Mouse (Mus musculus): ENCODE results near the gene Ankmy1. TPM values are rescaled to one million over a fixed set of nuclear protein-coding genes. Genes with fewer than 3 reads are reported as not detected.

Gene Ankmy1
- polyA plus RNA-seq, 1 experiment from 2014 or later, result 0.10 TPM

DNA sequence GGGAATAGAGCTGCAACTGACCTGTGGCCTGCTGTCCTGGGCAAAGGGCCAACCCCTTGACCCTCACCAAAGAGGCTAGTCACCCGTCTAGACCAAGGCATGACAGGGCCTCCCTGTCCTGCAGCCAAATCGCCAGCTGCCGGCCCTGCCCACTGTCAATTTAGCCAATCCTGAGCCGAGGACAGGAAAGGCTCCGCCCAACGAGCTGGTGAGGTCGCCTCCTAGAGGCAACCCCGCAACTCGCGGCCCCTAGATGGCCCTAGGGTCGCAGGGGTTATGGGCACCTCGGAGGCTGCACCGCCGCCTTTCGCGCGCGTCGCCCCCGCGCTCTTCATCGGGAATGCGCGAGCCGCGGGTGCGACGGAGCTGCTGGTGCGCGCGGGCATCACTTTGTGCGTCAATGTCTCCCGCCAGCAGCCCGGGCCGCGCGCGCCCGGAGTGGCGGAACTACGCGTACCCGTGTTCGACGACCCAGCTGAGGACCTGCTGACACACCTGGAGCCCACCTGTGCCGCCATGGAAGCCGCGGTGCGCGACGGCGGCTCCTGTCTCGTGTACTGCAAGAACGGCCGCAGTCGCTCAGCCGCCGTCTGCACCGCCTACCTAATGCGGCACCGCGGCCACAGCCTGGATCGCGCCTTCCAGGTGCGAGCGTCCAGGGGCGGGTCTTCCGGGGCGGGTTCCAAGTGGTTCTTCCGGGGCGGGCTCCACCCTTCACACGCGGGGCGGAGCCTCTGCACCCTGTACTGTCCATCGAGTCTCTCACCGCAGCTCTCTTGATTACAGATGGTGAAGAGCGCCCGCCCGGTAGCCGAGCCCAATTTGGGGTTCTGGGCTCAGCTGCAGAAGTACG is 4.3 kb upstream of the Ankmy1 start, which contains the start of gene Dusp28:
TSS of gene Dusp28 (plus strand) at position 203 of the 853 bp plus-strand sequence.
- peak within 1 kb of the TSS; percentile 25 for H3K27ac ChIP-seq
- under 1% methylated on average over 81 of the region's 81 CpGs for WGBS (ENCODE audit: missing documents)
- peaks cover 23% of the 10 kb centered on the region for H3K79me2 ChIP-seq (ENCODE audit: inconsistent target)
- no peaks in the 10 kb centered on the region for H3K36me3 ChIP-seq (ENCODE audit: inconsistent target)
- peak within 1 kb of the TSS; percentile 40 for H3K4me3 ChIP-seq (ENCODE audit: inconsistent target)

- H3K36me3 ChIP-seq (ENCODE audit: inconsistent target), result no peaks in the 10 kb centered on the region
- H3K79me2 ChIP-seq (ENCODE audit: inconsistent target), result peaks cover 14% of the 10 kb centered on the region; the same call in 1 of the 2 replicates
- no peak overlapping the region; the same call in 1 of the 2 replicates for H3K4me3 ChIP-seq (ENCODE audit: inconsistent target)
- 88% methylated on average over 2 of the region's 2 CpGs for WGBS (ENCODE audit: missing documents)
- H3K27ac ChIP-seq, result no peak overlapping the region
Observed at GRCm38 (mm10) chr1:92905703-92906310, 3.1 kb upstream of the Ankmy1 start.

DNA sequence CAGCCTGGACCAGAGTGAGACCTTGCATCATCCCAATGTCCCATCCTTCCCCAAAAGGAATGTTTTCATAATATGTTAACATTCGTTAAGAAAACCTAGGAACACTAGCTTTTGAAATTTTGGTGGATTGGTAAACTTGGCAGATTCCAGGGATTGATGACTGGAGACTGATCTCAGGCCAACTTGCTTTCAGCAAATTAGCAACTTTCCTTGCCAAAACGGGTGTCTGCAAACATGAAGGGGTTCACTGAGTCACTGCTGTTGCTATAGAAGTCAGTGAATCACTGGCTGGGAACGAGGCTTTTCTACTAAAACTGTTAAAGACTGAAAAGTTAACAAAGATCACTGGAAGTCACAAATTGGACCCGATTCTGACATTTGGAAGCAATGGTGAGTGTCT is 921 bp upstream of the Ankmy1 start:
- no peak overlapping the region for H3K27ac ChIP-seq
- WGBS (ENCODE audit: missing documents), result 70% methylated on average over 4 of the region's 4 CpGs
- no peaks in the 10 kb centered on the region for H3K79me2 ChIP-seq (ENCODE audit: inconsistent target)
- H3K4me3 ChIP-seq (ENCODE audit: inconsistent target), result no peak overlapping the region
- H3K36me3 ChIP-seq (ENCODE audit: inconsistent target), result no peaks in the 10 kb centered on the region

GRCm38 (mm10) chr1:92895089-92895488 is 7.6 kb downstream of the Ankmy1 start:
- no peaks in the 10 kb centered on the region for H3K79me2 ChIP-seq (ENCODE audit: inconsistent target)
- no peak overlapping the region for H3K27ac ChIP-seq
- H3K36me3 ChIP-seq (ENCODE audit: inconsistent target), result no peaks in the 10 kb centered on the region
- WGBS (ENCODE audit: missing documents), result 27% methylated on average over 3 of the region's 3 CpGs
- H3K4me3 ChIP-seq (ENCODE audit: inconsistent target), result no peak overlapping the region

- Histone ChIP-seq H3K4me3 (ENCODE audit: inconsistent target) (no peak overlapping the region), H3K36me3 (ENCODE audit: inconsistent target) (no peaks in the 10 kb centered on the region), H3K27ac (no peak overlapping the region), H3K79me2 (ENCODE audit: inconsistent target) (no peaks in the 10 kb centered on the region)
- WGBS (ENCODE audit: missing documents), result 79% methylated on average over 3 of the region's 3 CpGs
Observed at GRCm38 (mm10) chr1:92893896-92894295, 8.8 kb downstream of the Ankmy1 start.

DNA sequence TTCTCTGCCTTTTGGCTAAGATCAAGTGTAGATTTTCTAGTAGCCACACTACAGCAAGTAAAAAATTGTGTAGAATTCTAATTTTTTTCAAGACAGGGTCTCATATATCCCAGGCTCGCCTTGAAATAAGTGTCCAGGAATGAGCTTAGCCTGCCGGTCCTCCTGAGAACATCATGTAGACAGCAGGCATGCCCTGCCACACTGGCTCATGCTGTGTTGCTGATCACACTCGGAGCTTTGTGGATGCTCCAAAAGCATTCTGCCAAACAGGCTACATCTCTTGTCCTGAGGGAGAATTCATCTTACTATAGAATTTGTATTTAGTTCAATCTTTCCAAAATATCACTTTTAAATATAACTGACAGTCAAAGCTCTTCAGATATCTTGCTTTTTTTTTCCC is 9.9 kb downstream of the Ankmy1 start:
- H3K4me3 ChIP-seq (ENCODE audit: inconsistent target), result no peak overlapping the region
- 79% methylated on average over 3 of the region's 3 CpGs for WGBS (ENCODE audit: missing documents)

DNA sequence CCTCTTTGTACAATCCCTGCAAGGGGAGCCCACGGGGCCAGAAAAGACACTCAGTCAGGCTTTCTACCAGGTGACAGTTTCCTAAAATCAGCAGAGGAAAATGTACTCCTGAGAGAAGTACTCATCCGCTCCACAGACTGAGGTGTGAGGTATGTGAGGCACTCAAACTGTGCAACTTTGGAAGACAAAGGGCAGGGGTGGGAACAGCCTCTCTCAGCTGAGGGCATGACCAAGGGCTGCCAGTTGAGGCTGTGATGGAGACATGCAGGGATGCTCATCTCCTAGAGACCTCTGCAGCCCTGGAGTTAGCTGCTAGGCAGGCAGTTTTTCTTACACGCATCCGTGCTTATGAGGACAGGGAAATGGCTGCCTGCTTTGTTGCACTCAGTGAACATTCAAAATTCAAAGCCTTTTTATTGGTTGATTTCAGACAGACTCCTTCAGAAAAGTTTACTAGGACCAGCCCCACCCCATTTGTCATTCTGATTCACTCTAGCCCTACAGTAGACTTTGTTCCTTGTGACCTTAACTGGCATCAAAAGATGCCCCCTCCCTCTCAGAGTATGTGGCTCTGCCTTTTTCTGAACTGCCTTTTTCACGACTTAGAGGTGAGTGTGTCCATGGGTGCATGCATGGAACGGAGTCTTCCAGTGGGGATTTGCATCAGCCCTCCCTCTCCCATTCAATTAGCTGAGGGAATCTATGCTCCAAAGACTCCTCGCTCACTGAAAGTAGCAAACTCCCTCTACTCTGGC is 13.6 kb downstream of the Ankmy1 start:
- WGBS (ENCODE audit: missing documents), result 85% methylated on average over 7 of the region's 7 CpGs

More for the DNA sequence above, 9.9 kb downstream of the Ankmy1 start:
- no peaks in the 10 kb centered on the region for H3K36me3 ChIP-seq (ENCODE audit: inconsistent target)
- no peaks in the 10 kb centered on the region for H3K79me2 ChIP-seq (ENCODE audit: inconsistent target)
- no peak overlapping the region for H3K27ac ChIP-seq

DNA sequence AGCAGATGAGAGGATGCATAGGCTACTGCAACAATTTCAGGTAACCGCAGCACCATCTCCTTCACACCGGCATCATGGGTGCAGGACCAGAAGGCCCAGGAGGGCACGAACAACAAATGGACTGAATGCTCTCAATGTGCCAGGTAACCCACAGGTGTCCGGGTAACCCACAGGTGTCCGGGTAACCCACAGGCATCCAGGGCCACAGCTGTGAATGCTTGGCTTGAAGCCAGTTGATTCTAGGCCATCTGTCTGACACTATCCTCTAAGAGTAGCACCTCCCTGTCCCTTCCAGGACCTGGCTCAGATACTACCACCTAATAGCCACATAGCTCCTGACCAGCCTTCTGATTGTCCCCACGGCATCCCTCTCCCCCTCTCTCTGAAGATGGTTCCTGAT is 20.7 kb downstream of the Ankmy1 start:
- Histone ChIP-seq H3K27ac (no peak overlapping the region), H3K79me2 (ENCODE audit: inconsistent target) (no peaks in the 10 kb centered on the region), H3K36me3 (ENCODE audit: inconsistent target) (no peaks in the 10 kb centered on the region), H3K4me3 (ENCODE audit: inconsistent target) (no peak overlapping the region)
- WGBS (ENCODE audit: missing documents), result 90% methylated on average over 6 of the region's 6 CpGs

More for the DNA sequence above, 13.6 kb downstream of the Ankmy1 start:
- no peak overlapping the region for H3K27ac ChIP-seq
- no peaks in the 10 kb centered on the region for H3K36me3 ChIP-seq (ENCODE audit: inconsistent target)
- H3K79me2 ChIP-seq (ENCODE audit: inconsistent target), result no peaks in the 10 kb centered on the region
- no peak overlapping the region for H3K4me3 ChIP-seq (ENCODE audit: inconsistent target)

DNA sequence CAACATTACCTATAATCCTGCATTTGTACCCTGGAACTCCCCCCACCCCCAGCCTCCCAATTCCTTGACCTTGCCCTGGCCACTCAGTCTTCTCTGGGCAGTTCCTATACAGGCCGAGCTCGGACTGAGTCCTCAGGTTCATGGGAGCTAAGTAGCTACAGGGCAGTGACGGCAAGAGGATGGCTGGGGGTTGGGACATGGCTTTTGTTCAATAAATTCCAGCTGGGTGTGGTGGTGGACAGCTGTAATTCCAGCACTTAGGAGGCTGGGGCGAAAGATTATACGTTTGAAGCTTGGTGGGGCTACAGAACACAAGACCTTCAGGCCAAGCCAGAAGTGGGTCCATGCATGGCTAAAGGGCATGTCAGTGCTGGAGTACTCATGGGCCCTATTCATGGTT is 22.6 kb downstream of the Ankmy1 start:
- H3K27ac ChIP-seq, result no peak overlapping the region
- no peaks in the 10 kb centered on the region for H3K79me2 ChIP-seq (ENCODE audit: inconsistent target)
- H3K36me3 ChIP-seq (ENCODE audit: inconsistent target), result no peaks in the 10 kb centered on the region
- no peak overlapping the region for H3K4me3 ChIP-seq (ENCODE audit: inconsistent target)
- 92% methylated on average over 5 of the region's 5 CpGs for WGBS (ENCODE audit: missing documents)

- H3K4me3 ChIP-seq (ENCODE audit: inconsistent target), result no peak overlapping the region
- H3K27ac ChIP-seq, result no peak overlapping the region
- 92% methylated on average over 12 of the region's 12 CpGs for WGBS (ENCODE audit: missing documents)
- no peaks in the 10 kb centered on the region for H3K79me2 ChIP-seq (ENCODE audit: inconsistent target)
- H3K36me3 ChIP-seq (ENCODE audit: inconsistent target), result no peaks in the 10 kb centered on the region
Observed at GRCm38 (mm10) chr1:92879266-92879665, 23.4 kb downstream of the Ankmy1 start.

- H3K79me2 ChIP-seq (ENCODE audit: inconsistent target), result no peaks in the 10 kb centered on the region
- H3K27ac ChIP-seq, result no peak overlapping the region
- H3K4me3 ChIP-seq (ENCODE audit: inconsistent target), result no peak overlapping the region
- no peaks in the 10 kb centered on the region for H3K36me3 ChIP-seq (ENCODE audit: inconsistent target)
- 90% methylated on average over 13 of the region's 13 CpGs for WGBS (ENCODE audit: missing documents)
Observed at GRCm38 (mm10) chr1:92878066-92878741, 24.5 kb downstream of the Ankmy1 start.

GRCm38 (mm10) chr1:92877431-92877978 is 25.2 kb downstream of the Ankmy1 start:
- 86% methylated on average over 12 of the region's 12 CpGs for WGBS (ENCODE audit: missing documents)
- no peak overlapping the region for H3K27ac ChIP-seq
- no peak overlapping the region for H3K4me3 ChIP-seq (ENCODE audit: inconsistent target)
- H3K79me2 ChIP-seq (ENCODE audit: inconsistent target), result no peaks in the 10 kb centered on the region
- no peaks in the 10 kb centered on the region for H3K36me3 ChIP-seq (ENCODE audit: inconsistent target)

DNA sequence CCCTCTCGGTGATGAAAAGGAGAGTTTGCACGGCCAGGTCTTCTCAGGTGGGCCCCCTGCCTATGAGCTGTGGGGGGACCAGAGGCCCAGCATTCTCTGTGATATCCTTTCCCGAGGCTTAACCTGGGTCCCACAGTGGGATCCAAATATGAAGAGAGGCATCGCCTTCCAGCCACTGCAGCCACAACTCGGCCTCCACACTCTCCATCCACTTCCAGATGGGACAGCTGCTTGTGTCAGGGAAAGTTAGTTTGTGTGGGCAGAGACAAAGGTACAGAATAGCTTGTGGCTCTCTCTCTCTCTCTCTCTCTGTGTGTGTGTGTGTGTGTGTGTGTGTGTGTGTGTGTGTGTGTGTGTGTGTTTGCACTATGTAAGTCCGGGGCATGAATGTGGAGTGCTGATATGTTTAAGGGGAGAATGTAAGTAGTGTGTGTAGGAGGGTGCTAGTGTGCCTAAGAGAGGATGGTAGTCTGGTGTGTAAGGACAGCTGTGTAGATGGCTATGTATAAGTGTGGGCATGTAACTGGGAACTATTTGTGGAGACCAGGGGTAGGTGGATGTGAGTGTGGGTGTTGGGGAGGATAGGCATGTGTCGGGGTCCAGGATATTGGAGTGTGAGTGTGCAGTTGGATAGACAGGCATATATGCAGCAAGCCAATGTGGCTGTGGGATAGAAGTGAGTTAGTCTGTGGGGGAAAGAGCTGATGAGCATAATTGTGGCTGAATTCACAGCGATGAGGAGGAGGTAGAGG is 27.2 kb downstream of the Ankmy1 start:
- WGBS (ENCODE audit: missing documents), result 86% methylated on average over 7 of the region's 8 CpGs
- Histone ChIP-seq H3K27ac (no peak overlapping the region), H3K36me3 (ENCODE audit: inconsistent target) (no peaks in the 10 kb centered on the region), H3K79me2 (ENCODE audit: inconsistent target) (no peaks in the 10 kb centered on the region), H3K4me3 (ENCODE audit: inconsistent target) (no peak overlapping the region)
